In the genomic region with DNA sequence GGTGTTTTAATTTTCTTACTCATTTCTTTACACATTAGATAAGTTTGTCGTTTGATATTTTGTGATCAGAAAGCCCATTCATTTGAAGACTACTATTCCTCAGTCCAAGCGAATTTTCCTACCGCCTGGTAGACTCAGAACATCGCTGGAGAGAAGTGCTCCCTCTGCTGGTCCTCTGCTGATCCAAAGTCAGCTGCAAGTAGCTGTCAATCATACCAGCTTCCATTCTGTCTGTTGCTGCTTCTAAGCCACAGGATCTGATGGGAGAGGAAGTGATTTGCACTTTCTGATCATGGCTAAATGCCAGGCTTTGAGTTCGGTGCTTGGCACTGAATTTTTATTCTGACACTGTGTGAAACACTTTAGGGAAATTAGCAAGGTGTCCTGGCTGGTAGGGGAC, we compare ENCODE assay signal across 8 mouse cellular contexts. TPM values are rescaled to one million over a fixed set of nuclear protein-coding genes. Genes with fewer than 3 reads are reported as not detected.
DNase-seq lines count a peak whose midpoint lies in the region; ATAC-seq and TF ChIP-seq lines count a peak whose summit lies in the region.

No protein-coding gene starts in this region.

- H3K36me3 ChIP-seq in neural tube, embryonic 15.5 days: no peaks in the 10 kb centered on the region
- no peaks in the 10 kb centered on the region for H3K36me3 ChIP-seq in limb, embryonic 14.5 days (ENCODE audit: control insufficient read depth, insufficient read depth, low read length)

- 14% methylated on average over 5 of the region's 5 CpGs for WGBS in neural tube, embryonic 15.5 days
- WGBS in limb, embryonic 14.5 days: 11% methylated on average over 5 of the region's 5 CpGs

- ATAC-seq in neural tube, embryonic 15.5 days (ENCODE audit: low FRiP score): no peak
- no peak for ATAC-seq in limb, embryonic 14.5 days (ENCODE audit: low FRiP score, low read depth)

- no peaks in the 10 kb centered on the region for H3K27me3 ChIP-seq in neural tube, embryonic 15.5 days (replicated peaks)
- H3K27me3 ChIP-seq in limb, embryonic 14.5 days (ENCODE audit: control insufficient read depth, insufficient read depth, low read length): no peaks in the 10 kb centered on the region

- peak; percentile 28 for DNase-seq in neural tube, embryonic 10.5 days (ENCODE audit: extremely low spot score, low spot score)
- peak; percentile 74 for DNase-seq in adrenal gland, postnatal 10 days
- DNase-seq in embryo, embryonic 11.5 days (ENCODE audit: low read depth, low spot score): peak; percentile 35
- DNase-seq in induced T-regulatory cell, adult 2 months (ENCODE audit: low read depth): peak; percentile 79
- DNase-seq in limb, embryonic 14.5 days (ENCODE audit: low spot score): peak; percentile 78
- DNase-seq in retina, postnatal 7 days (ENCODE audit: low read depth, low spot score): peak; percentile 51
- peak; percentile 33 to 64 for DNase-seq in urinary bladder, postnatal 36 days (ENCODE audit: low spot score in 2 of 2)

- no peak overlapping the region for H3K4me3 ChIP-seq in neural tube, embryonic 15.5 days (replicated peaks)
- H3K4me3 ChIP-seq in limb, embryonic 14.5 days (replicated peaks; ENCODE audit: low read length): no peak overlapping the region

- H3K4me2 ChIP-seq in neural tube, embryonic 15.5 days: no peak overlapping the region
- H3K4me2 ChIP-seq in limb, embryonic 14.5 days (replicated peaks; ENCODE audit: low read depth, low read length, severe bottlenecking): no peak overlapping the region

- no peak overlapping the region for H3K9ac ChIP-seq in neural tube, embryonic 15.5 days (replicated peaks)
- no peak overlapping the region for H3K9ac ChIP-seq in limb, embryonic 14.5 days (ENCODE audit: low read depth, low read length, severe bottlenecking)

- no peak for TF ChIP-seq POLR2A in limb, embryonic 14.5 days (IDR thresholded peaks at IDR 0.05; ENCODE audit: borderline replicate concordance, extremely low read depth, insufficient read depth, insufficient read length)

- H3K27ac ChIP-seq in neural tube, embryonic 15.5 days (replicated peaks): no peak overlapping the region
- no peak overlapping the region for H3K27ac ChIP-seq in limb, embryonic 14.5 days (replicated peaks; ENCODE audit: low read depth, low read length)

- peaks cover 4% of the 10 kb centered on the region for H3K4me1 ChIP-seq in neural tube, embryonic 15.5 days
- peaks cover 3% of the 10 kb centered on the region for H3K4me1 ChIP-seq in limb, embryonic 14.5 days (ENCODE audit: control insufficient read depth, insufficient read depth, low read length)

- no peaks in the 10 kb centered on the region for H3K9me3 ChIP-seq in neural tube, embryonic 15.5 days (replicated peaks)
- no peaks in the 10 kb centered on the region for H3K9me3 ChIP-seq in limb, embryonic 14.5 days (ENCODE audit: control insufficient read depth, low read length)

RNA-seq across cellular contexts. Expression of a gene that starts 4.1 kb away (rescaled TPM):
- 23.0 and 26.6 TPM in 2 replicates for polyA plus RNA-seq in neural tube, embryonic 15.5 days (2015; fragmentation: Nextera tagmentation; extraction: Ambion mirVana)
- 10 to 100 TPM; 14.1 to 17.0 TPM for total RNA-seq in adrenal gland, postnatal 10 days (2021)
- 41.8 and 45.4 TPM in 2 replicates for polyA plus RNA-seq in limb, embryonic 14.5 days (2012; rRNA removed)
- polyA plus RNA-seq in limb, embryonic 14.5 days (2014; fragmentation: Nextera tagmentation; extraction: Ambion mirVana): 36.5 and 42.2 TPM in 2 replicates

RNA-seq across cellular contexts. Expression of a gene that starts 29.7 kb away (rescaled TPM):
- polyA plus RNA-seq in neural tube, embryonic 15.5 days (2015; fragmentation: Nextera tagmentation; extraction: Ambion mirVana): 1.9 and 2.5 TPM in 2 replicates
- total RNA-seq in adrenal gland, postnatal 10 days (2021): 1 to 10 TPM in 1 of 2 experiments, under 1 TPM in 1; 0.48 to 1.4 TPM
- polyA plus RNA-seq in limb, embryonic 14.5 days (2012; rRNA removed): 0.47 and 0.53 TPM in 2 replicates
- polyA plus RNA-seq in limb, embryonic 14.5 days (2014; fragmentation: Nextera tagmentation; extraction: Ambion mirVana): 0.23 and 0.47 TPM in 2 replicates

Comparison
In these comparisons a context has a peak if more than half of its experiments do, and no peak if none do; other contexts are left out.
1. DNase-seq: peak in every context shown above with its lines; median percentile 79 in induced T-regulatory cell, adult 2 months; 78 in limb, embryonic 14.5 days; 74 in adrenal gland, postnatal 10 days; 51 in retina, postnatal 7 days; 48 in urinary bladder, postnatal 36 days; 35 in embryo, embryonic 11.5 days; 28 in neural tube, embryonic 10.5 days.